Mouse (Mus musculus): Measurements from ENCODE around the gene Atg10. TPM values are rescaled to one million over a fixed set of nuclear protein-coding genes. Genes with fewer than 3 reads are reported as not detected.

Gene Atg10
- total RNA-seq, 1 experiment, result 2.6 TPM

- Histone ChIP-seq H3K9me3 (ENCODE audit: control insufficient read depth, insufficient read depth, low read depth, low read length) (no peaks in the 10 kb centered on the region), H3K9ac (ENCODE audit: insufficient read depth, low read depth, low read length, poor library complexity, severe bottlenecking) (no peak overlapping the region), H3K4me3 (ENCODE audit: insufficient read depth in 1 of 2, low read depth in 1 of 2, low read length in 2 of 2, poor library complexity in 1 of 2, severe bottlenecking in 1 of 2) (no peak overlapping the region), H3K27ac (ENCODE audit: insufficient read depth, low read depth, low read length, poor library complexity, severe bottlenecking) (no peak overlapping the region), H3K36me3 (ENCODE audit: control insufficient read depth, insufficient read depth, low read length, poor library complexity, severe bottlenecking) (no peaks in the 10 kb centered on the region), H3K4me1 (ENCODE audit: control insufficient read depth in 2 of 2, insufficient read depth in 2 of 2, low read length in 2 of 2, poor library complexity in 1 of 2) (no peaks in the 10 kb centered on the region)
- DNase-seq (ENCODE audit: low read depth, low spot score), result no peak
- TF ChIP-seq HCFC1 (IDR thresholded peaks at IDR 0.05; ENCODE audit: borderline replicate concordance, insufficient read depth, low read length) (no peak), CHD2 (IDR thresholded peaks at IDR 0.05; ENCODE audit: low read depth, low read length) (no peak), ZC3H11A (IDR thresholded peaks at IDR 0.05; ENCODE audit: borderline replicate concordance, low read depth, low read length) (no peak), ZNF384 (IDR thresholded peaks at IDR 0.05; ENCODE audit: low read depth, low read length) (no peak), MAFK (IDR thresholded peaks at IDR 0.05; ENCODE audit: insufficient read depth, low read depth, low read length) (no peak)
- in situ Hi-C loops (cut with MboI; ENCODE audit: low sequenced_read_pairs in 2 of 2, unreplicated experiment in 2 of 2), result no loop called here
These were observed 175.6 kb downstream of the Atg10 start for GRCm38 (mm10) chr13:91048171-91048570.

- H3K27ac ChIP-seq (ENCODE audit: insufficient read depth, low read depth, low read length, poor library complexity, severe bottlenecking), result no peak overlapping the region
- H3K9me3 ChIP-seq (ENCODE audit: control insufficient read depth, insufficient read depth, low read depth, low read length), result no peaks in the 10 kb centered on the region
- TF ChIP-seq MAFK (IDR thresholded peaks at IDR 0.05; ENCODE audit: insufficient read depth, low read depth, low read length), result no peak
- TF ChIP-seq ZNF384 (IDR thresholded peaks at IDR 0.05; ENCODE audit: low read depth, low read length), result no peak
- TF ChIP-seq HCFC1 (IDR thresholded peaks at IDR 0.05; ENCODE audit: borderline replicate concordance, insufficient read depth, low read length), result no peak
- no peak for TF ChIP-seq ZC3H11A (IDR thresholded peaks at IDR 0.05; ENCODE audit: borderline replicate concordance, low read depth, low read length)
- TF ChIP-seq CHD2 (IDR thresholded peaks at IDR 0.05; ENCODE audit: low read depth, low read length), result no peak
- no peak overlapping the region for H3K4me3 ChIP-seq (ENCODE audit: insufficient read depth in 1 of 2, low read depth in 1 of 2, low read length in 2 of 2, poor library complexity in 1 of 2, severe bottlenecking in 1 of 2)
- H3K36me3 ChIP-seq (ENCODE audit: control insufficient read depth, insufficient read depth, low read length, poor library complexity, severe bottlenecking), result no peaks in the 10 kb centered on the region
- no peak for DNase-seq (ENCODE audit: low read depth, low spot score)
- H3K9ac ChIP-seq (ENCODE audit: insufficient read depth, low read depth, low read length, poor library complexity, severe bottlenecking), result no peak overlapping the region
- in situ Hi-C loops (cut with MboI; ENCODE audit: low sequenced_read_pairs in 2 of 2, unreplicated experiment in 2 of 2), result no loop called here
- H3K4me1 ChIP-seq (ENCODE audit: control insufficient read depth in 2 of 2, insufficient read depth in 2 of 2, low read length in 2 of 2, poor library complexity in 1 of 2), result no peaks in the 10 kb centered on the region
These were observed 176.9 kb downstream of the Atg10 start for GRCm38 (mm10) chr13:91046851-91047250.

DNA sequence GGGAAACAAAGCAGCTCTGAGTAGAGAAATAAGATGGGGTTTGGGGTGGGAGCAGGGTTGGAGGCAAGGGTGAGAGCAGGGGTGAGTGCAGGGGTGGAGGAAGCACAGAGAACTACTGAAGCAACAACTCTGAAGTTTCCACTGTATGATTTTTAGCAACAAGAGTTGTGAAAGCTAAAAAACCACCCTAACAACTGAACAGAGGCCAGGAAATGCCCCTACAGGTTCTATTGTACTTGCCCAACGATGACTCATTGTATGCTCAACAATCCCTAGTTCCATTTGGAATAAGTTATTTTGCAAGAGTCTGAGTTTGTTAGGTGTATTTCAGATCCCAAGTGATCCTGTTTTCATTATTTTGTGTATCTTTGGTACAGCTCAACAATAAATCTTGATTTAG, 182.5 kb downstream of the Atg10 start:
- Histone ChIP-seq H3K9me3 (ENCODE audit: control insufficient read depth, insufficient read depth, low read depth, low read length) (no peaks in the 10 kb centered on the region), H3K4me3 (ENCODE audit: insufficient read depth in 1 of 2, low read depth in 1 of 2, low read length in 2 of 2, poor library complexity in 1 of 2, severe bottlenecking in 1 of 2) (no peak overlapping the region), H3K4me1 (ENCODE audit: control insufficient read depth in 2 of 2, insufficient read depth in 2 of 2, low read length in 2 of 2, poor library complexity in 1 of 2) (no peaks in the 10 kb centered on the region), H3K36me3 (ENCODE audit: control insufficient read depth, insufficient read depth, low read length, poor library complexity, severe bottlenecking) (no peaks in the 10 kb centered on the region), H3K9ac (ENCODE audit: insufficient read depth, low read depth, low read length, poor library complexity, severe bottlenecking) (no peak overlapping the region), H3K27ac (ENCODE audit: insufficient read depth, low read depth, low read length, poor library complexity, severe bottlenecking) (no peak overlapping the region)
- in situ Hi-C loops (cut with MboI; ENCODE audit: low sequenced_read_pairs in 2 of 2, unreplicated experiment in 2 of 2), result no loop called here
- no peak for DNase-seq (ENCODE audit: low read depth, low spot score)
- no peak for TF ChIP-seq MAFK (IDR thresholded peaks at IDR 0.05; ENCODE audit: insufficient read depth, low read depth, low read length)
- TF ChIP-seq ZC3H11A (IDR thresholded peaks at IDR 0.05; ENCODE audit: borderline replicate concordance, low read depth, low read length), result no peak
- TF ChIP-seq CHD2 (IDR thresholded peaks at IDR 0.05; ENCODE audit: low read depth, low read length), result no peak
- no peak for TF ChIP-seq HCFC1 (IDR thresholded peaks at IDR 0.05; ENCODE audit: borderline replicate concordance, insufficient read depth, low read length)
- no peak for TF ChIP-seq ZNF384 (IDR thresholded peaks at IDR 0.05; ENCODE audit: low read depth, low read length)

DNA sequence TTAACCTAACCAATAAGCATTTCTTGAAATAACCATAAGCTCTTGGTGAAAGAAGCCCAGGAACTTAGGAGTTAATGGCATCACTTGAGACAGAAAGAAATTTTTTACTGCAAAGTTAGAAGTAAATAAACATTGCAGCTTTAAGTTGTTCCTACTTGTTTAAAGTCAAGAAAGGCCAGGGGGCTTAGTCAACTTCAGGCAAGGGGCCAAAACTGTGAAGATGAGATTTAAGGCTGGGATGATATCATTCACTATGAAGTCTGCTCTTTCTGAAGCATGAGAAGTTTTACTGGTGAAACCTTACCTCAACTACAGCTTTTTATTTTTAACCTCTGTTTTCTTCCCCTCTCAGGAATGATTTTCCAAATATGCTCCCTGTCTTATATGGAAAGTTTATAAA, 183.3 kb downstream of the Atg10 start:
- no peak overlapping the region for H3K27ac ChIP-seq (ENCODE audit: insufficient read depth, low read depth, low read length, poor library complexity, severe bottlenecking)
- no peaks in the 10 kb centered on the region for H3K4me1 ChIP-seq (ENCODE audit: control insufficient read depth in 2 of 2, insufficient read depth in 2 of 2, low read length in 2 of 2, poor library complexity in 1 of 2)
- H3K36me3 ChIP-seq (ENCODE audit: control insufficient read depth, insufficient read depth, low read length, poor library complexity, severe bottlenecking), result no peaks in the 10 kb centered on the region
- H3K9me3 ChIP-seq (ENCODE audit: control insufficient read depth, insufficient read depth, low read depth, low read length), result no peaks in the 10 kb centered on the region
- no peak for TF ChIP-seq ZNF384 (IDR thresholded peaks at IDR 0.05; ENCODE audit: low read depth, low read length)
- no peak for DNase-seq (ENCODE audit: low read depth, low spot score)
- in situ Hi-C loops (cut with MboI; ENCODE audit: low sequenced_read_pairs in 2 of 2, unreplicated experiment in 2 of 2), result no loop called here
- no peak overlapping the region for H3K4me3 ChIP-seq (ENCODE audit: insufficient read depth in 1 of 2, low read depth in 1 of 2, low read length in 2 of 2, poor library complexity in 1 of 2, severe bottlenecking in 1 of 2)
- no peak overlapping the region for H3K9ac ChIP-seq (ENCODE audit: insufficient read depth, low read depth, low read length, poor library complexity, severe bottlenecking)

DNA sequence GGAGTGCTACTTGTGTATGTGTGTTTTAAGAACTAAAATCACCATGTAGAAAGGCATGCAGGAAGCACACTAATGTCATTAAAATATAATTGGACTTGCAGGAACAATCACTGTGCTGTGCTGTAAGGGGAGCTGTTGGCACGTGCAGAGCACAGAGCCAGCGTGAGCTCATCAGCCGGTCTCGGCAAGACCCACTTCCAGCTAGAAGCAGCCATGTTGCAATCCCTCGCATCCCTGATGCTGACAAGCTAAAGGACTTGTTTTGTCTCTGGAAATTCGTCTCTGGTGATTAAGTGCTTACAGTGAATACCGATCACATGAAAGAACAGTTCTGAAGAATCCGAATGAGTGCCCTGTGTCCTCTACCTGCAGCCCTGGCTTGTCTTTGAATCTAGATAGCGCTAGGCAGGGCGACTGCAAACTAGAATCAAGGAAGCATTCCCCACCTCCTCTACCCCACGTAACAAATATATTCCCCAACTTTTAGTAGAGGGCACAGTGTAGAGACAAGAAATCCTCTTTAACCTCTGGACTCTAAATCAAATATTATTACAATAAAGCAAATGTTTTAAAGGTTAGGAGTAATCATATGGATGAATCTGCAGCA, 184.5 kb downstream of the Atg10 start:
- Histone ChIP-seq H3K4me1 (ENCODE audit: control insufficient read depth in 2 of 2, insufficient read depth in 2 of 2, low read length in 2 of 2, poor library complexity in 1 of 2) (no peaks in the 10 kb centered on the region), H3K36me3 (ENCODE audit: control insufficient read depth, insufficient read depth, low read length, poor library complexity, severe bottlenecking) (no peaks in the 10 kb centered on the region), H3K9me3 (ENCODE audit: control insufficient read depth, insufficient read depth, low read depth, low read length) (no peaks in the 10 kb centered on the region), H3K4me3 (ENCODE audit: insufficient read depth in 1 of 2, low read depth in 1 of 2, low read length in 2 of 2, poor library complexity in 1 of 2, severe bottlenecking in 1 of 2) (no peak overlapping the region), H3K9ac (ENCODE audit: insufficient read depth, low read depth, low read length, poor library complexity, severe bottlenecking) (no peak overlapping the region), H3K27ac (ENCODE audit: insufficient read depth, low read depth, low read length, poor library complexity, severe bottlenecking) (no peak overlapping the region)
- no peak for DNase-seq (ENCODE audit: low read depth, low spot score)
- in situ Hi-C loops (cut with MboI; ENCODE audit: low sequenced_read_pairs in 2 of 2, unreplicated experiment in 2 of 2), result no loop called here
- no peak for TF ChIP-seq HCFC1 (IDR thresholded peaks at IDR 0.05; ENCODE audit: borderline replicate concordance, insufficient read depth, low read length)
- no peak for TF ChIP-seq MAFK (IDR thresholded peaks at IDR 0.05; ENCODE audit: insufficient read depth, low read depth, low read length)
- TF ChIP-seq ZNF384 (IDR thresholded peaks at IDR 0.05; ENCODE audit: low read depth, low read length), result no peak
- no peak for TF ChIP-seq CHD2 (IDR thresholded peaks at IDR 0.05; ENCODE audit: low read depth, low read length)
- TF ChIP-seq ZC3H11A (IDR thresholded peaks at IDR 0.05; ENCODE audit: borderline replicate concordance, low read depth, low read length), result no peak

All from ES-E14 (cell line).